Mouse (Mus musculus): ENCODE results near the gene Becn1.

Gene Becn1

GRCm38 (mm10) chr11:101315082-101315650 is 13.1 kb upstream of the Becn1 start:
- no peak for DNase-seq

DNA sequence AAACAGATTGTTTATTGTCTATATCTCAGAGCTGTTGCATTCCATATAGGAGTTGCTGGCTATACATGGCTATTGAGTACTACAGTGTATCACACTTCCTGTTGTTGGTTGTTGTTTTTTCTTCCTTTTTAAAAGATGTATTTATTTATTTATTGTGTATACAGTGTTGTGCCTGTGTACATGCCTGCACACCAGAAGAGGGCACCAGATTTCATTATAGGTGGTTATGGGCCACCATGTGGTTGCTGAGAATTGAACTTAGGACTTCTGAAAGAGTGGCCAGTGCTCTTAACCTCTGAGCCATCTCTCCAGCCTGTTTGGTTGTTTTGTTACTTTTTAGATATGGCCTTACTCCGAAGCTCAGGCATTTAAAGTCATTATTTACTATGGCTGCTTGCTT is 12.5 kb upstream of the Becn1 start:
- DNase-seq, result no peak

DNA sequence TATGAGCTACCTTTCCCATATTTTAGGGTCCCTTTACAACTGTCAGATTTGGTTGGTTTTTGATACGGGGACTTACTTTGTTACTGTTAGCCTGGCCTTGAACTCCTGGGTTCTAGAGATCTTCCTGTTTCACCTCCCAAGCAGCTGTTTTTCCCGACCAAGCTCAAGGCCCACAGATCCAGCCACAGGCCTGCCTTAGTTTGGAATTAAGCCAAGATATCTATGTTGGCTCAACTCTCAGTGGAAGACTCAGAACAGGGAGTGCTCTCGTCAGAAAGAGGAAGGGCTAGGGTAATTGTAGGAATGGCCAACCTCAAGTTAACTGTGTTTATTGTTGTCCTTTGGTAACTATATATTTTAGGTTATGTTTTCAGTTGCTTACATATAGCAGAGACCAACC is 10.1 kb upstream of the Becn1 start:
- DNase-seq, result no peak

DNA sequence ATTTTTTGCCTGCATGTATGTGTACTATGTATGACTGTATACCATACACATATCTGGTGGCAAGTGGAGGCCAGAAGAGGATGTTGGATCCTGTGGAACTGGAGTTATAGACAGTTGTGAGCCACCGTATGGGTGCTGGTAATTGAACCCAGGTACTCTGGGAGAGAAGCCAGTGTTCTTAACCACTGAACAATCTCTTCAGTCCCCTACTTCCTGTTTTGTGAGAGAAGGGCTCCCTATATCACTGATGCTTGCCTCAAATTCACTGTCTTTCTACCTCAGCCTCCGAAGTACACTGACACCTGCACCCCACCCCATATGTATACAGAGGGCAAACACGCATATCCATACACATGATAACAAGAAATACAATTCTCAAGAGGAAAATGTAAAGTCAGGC is 9.0 kb upstream of the Becn1 start:
- no peak for DNase-seq

DNA sequence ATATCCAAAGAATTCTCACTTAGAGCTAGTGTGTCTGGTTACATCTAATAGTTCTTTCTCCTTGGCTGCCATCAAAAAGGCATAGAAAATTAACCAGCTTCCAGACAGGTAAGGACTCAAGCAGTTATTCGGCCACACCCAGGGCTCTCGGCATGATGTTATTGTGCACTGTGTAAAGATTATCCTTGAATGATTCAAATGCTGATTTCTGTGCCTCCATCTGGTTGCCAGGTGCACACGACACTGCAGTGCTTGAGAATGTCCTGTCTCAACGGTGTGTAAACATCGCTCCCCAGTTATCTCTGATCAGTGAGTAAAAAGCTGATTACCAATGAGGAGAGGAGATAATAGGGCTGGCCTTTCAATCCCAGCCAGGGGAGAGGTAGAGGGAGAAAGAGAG is 5.7 kb upstream of the Becn1 start:
- no peak for DNase-seq

- DNase-seq, result no peak
Observed at GRCm38 (mm10) chr11:101301299-101302003, 635 bp downstream of the Becn1 start.

- DNase-seq, result no peak
Observed at GRCm38 (mm10) chr11:101300881-101301280, 1.2 kb downstream of the Becn1 start.

GRCm38 (mm10) chr11:101295191-101295590 is 6.9 kb downstream of the Becn1 start:
- no peak for DNase-seq

DNA sequence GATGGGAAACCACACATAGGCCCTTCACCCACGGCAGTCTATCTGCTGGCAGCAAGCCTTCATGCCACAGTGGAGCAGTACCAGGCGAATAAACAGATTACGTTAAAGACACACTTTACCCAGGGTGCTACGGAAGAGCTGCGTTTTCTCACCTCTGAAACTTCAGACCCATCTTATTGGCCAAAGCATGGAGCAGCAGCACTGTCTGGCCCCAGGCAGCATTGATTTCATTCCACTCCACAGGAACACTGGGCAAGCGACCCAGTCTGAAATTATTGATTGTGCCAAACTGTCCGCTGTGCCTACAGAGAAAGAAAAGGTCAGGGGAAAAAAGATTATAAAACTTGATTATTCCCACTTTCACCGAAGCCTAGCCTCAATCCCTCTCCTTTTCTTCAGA is 10.9 kb downstream of the Becn1 start:
- no peak for DNase-seq

DNA sequence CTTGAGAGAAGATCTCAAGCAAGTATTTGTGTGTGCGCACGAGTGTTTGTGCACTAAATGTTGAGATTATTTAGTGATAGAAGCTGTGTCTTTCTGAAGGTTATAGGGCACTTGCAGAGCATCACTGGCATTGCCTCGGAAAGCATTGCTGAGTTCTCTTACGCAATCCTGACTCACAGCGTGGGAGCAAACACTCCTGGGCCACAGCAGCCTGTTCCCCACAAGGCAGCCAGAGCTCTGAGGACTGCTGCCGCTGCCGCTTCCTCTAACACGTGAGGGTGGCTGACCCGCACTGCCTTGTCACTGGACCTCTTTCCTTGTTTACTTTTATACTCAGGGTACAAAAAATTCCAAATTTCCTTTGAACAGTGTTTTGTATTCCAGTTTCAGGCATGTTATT is 14.8 kb downstream of the Becn1 start:
- no peak for DNase-seq

- DNase-seq, result no peak
Observed at GRCm38 (mm10) chr11:101283805-101284204, 18.3 kb downstream of the Becn1 start.

- no peak for DNase-seq
Observed at GRCm38 (mm10) chr11:101282896-101283295, 19.2 kb downstream of the Becn1 start.

GRCm38 (mm10) chr11:101280837-101281236 is 21.2 kb downstream of the Becn1 start:
- DNase-seq, result no peak

- DNase-seq, result no peak
Observed at GRCm38 (mm10) chr11:101279193-101279569, 22.9 kb downstream of the Becn1 start.

GRCm38 (mm10) chr11:101278223-101279192 is 23.6 kb downstream of the Becn1 start, which contains the start of the genes Cntd1 and Coa3:
Cntd1 (plus strand) TSS chr11:101279012.
Coa3 (minus strand) TSS chr11:101279114.
- peak; percentile 91 for DNase-seq

GRCm38 (mm10) chr11:101277381-101278222 is 24.5 kb downstream of the Becn1 start:
- DNase-seq, result peak; percentile 50

DNA sequence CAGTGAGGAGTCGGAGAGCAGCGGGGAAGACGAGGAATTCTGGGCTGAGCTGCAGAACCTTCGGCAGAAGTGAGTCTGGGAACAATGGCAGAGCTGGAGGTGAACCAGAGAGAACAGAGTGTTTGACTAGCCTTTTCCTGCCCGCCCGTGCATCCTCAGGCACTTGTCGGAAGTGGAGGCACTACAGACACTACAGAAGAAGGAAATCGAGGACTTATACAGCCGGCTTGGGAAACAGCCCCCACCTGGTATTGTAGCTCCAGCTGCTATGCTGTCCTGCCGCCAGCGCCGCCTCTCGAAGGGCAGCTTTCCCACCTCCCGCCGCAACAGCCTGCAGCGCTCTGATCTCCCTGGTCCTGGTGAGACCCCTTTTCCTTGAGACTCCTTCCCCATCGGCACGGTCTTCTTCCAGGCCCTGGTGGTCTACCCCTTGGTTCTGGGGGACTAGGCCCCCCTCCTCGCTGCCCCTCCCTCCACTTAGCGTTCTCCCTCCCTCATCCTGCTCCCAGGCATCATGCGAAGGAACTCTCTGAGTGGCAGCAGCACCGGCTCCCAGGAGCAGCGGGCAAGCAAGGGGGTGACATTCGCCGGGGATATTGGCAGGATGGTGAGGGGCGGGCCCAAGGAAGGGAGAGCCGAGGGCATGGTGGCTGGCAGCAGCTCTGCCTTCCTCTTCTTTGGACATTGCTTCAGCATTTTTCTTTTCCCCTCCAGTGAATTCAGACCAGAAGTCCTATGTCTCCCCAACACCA is 25.6 kb downstream of the Becn1 start:
- DNase-seq, result no peak

DNA sequence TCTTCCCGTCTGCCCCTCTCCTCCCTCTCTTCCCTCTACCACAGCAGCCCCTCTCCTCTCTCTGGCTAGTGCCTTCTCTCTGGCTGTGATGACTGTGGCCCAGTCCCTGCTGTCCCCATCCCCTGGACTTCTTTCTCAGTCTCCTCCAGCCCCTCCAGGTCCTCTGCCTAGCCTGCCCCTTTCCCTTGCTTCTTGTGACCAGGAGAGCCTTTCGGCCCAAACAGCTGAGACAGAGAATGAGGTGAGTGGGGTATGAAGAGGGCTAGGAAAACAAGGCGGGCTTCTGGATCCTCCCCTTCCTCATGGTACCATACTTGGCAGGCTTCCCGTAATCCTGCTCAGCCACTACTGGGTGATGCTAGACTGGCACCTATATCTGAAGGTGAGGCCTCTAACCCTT is 26.8 kb downstream of the Becn1 start:
- no peak for DNase-seq

- no peak for DNase-seq
Observed at GRCm38 (mm10) chr11:101272446-101272845, 29.6 kb downstream of the Becn1 start.

DNA sequence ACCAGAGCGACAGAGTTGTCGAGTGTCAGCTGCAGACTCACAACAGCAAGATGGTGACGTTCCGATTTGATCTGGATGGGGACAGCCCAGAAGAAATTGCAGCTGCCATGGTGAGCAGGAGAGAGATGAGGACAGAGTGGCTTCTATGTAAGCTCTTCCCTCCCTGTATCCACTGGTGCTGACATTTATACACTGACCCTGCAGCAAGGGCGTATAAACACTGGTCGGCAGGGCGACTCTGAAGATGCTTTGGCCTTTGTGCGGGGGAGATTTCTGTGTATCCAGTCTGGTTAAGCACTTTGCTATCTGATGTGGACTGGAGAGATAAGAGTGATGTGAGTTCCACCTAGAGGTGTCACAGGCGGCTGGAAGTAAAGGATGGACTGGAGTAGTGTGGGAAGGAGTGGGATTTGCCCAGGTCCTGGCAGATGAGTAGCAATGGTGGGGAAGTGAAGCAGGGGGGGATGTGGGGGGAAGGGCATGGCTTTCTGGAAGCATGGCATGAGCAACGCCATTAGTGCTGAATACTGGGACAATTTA is 32.4 kb downstream of the Becn1 start:
- DNase-seq, result no peak

GRCm38 (mm10) chr11:101265906-101266305 is 36.2 kb downstream of the Becn1 start:
- no peak for DNase-seq
